Mouse (Mus musculus) hindlimb bud, embryonic 11.5 days (tissue): ENCODE data around the gene Rplp2.

Experiments used
- DNase-seq: peaks from one replicate; pipeline ENCODE4 v3.0.0-alpha.2; 2012; ENCODE audit warnings: low read depth, low spot score; ENCODE audit errors: extremely low spot score

Gene Rplp2

DNA sequence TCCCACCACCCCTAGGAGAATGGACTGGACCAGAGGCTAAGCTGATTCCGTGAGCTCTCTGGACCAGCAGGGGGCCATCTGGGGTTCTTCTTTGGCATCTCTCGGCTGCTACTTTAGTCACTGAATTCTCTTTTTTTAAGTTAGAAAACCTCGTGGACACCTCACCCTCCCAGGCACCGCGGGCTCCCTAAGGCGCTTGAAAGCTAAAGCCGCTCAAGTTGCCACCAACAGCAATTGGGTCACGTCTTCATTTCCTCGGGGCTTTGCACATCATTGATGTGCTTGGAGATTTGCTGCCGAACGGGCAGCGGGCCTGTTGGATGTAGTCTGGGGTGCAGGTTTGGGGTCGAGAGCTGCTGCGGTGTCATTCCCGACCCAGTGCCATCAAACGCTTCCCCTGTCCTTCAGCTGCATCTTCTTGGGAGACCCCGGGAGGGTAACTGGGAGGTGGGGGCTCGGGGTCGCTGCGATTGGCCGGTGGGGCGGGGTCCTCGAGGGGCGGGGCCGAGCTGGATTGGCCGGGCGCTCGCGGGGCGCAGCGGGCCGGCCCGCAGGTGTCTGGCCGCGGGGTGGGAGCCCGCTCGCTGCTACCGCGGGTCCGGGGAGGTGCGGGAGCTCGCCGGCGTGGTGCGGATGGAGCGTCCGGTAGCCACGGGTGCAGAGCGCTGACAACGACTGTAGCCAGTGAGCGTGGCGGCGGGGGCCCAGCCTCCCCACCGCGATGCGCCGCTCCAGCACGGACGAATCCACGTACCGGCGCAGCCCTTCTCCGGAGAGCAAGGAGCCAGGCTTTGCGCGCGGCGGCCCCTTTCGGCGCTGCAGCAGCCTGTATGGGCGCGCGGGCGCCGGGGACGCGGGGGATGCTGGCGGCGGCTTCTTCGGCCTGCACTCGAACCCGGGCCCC, 34.6 kb downstream of the Rplp2 start:
- DNase-seq: no peak

DNA sequence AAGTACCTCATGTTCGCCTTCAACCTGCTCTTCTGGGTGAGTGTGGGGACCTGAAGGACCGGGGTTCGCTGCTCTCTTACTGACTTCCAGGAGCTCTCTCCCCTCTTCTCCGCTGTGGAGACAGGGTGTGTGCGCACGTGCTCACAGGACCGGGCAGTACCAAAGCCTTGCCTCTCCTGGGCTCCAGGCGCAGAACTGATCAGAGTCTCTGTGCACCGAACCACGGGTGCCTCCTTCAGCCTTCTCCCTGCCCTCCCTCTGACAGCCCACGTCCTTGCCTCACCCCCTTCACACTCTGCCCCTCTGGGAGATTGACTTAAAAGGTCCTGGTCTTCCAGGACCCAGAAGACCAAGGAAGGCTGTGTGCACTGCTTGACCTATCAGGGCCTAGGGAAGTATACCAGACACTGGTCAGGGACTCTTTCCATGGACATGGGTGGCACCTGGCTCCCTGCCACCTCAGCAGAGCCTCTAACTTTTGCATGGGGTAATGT, 35.4 kb downstream of the Rplp2 start:
- DNase-seq: no peak

DNA sequence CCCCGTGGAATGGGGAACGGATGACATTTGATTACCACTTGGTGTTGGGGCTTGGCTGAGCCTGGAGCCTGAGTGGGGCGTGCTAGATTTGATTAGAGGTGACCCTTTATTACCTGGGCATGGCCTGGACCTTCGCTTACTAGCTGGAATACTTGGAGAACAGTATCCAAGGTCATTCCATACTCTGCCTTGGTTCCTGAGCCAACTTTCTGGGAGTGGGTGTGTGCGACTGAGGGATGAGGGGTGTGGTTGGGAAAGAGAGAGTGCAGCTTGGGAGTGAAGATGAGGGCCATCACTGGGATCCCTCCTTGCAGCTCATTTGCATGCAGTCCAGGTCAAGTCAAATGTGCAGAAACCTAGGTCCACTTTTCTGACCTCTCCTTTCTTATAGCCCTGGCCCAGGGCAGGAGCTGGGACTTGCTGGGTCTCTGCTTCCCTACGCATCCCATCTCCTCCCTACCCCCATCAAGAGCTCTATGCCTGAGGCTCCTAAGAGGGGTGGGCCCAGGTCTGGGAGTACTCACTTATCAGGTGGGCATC, 36.0 kb downstream of the Rplp2 start:
- DNase-seq: no peak

DNA sequence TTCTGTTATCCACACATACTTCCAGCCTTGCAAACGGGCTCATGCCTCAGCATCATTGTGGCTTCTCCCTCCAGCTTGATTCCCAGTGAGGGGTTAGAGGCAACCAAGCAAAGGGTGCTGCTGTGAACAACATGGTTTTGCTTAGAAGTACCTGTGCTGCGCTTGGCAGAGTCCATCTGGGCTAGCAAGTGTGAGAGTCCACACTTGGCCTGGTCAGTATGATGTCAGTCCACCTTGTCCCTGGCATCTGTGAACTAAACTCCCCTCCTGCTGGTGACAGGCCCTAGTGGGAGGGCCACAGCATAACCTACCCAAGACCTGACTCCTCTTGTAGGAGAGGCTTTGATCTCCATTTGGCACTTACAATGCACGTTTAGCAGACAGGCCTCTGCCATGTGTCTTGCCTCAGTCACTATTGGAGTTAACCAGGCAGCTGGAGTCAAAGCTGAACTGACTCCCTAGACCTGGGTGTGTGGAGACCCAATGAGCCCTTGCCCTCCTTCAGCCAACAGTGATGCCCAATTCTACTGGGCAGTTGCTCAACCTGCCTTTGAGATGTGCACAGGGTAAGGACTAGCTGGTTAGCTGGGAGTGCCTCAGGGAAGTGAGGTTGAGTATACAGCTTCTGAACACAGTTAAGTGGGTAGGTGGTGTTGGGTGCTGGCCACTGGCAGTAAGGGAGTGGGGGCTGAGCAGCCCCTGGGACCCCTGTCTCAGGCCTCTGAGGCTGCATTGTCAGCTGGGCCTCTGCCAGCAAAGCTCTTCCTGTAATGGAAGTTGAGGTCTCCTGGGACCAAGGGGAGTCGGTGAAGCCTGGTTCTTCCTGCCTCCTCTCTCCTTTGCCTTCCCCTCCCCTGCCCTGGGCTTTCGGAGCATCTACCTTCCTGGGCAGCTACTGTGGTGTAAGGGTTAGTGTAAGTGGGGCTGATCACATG, 37.3 kb downstream of the Rplp2 start:
- DNase-seq: no peak

DNA sequence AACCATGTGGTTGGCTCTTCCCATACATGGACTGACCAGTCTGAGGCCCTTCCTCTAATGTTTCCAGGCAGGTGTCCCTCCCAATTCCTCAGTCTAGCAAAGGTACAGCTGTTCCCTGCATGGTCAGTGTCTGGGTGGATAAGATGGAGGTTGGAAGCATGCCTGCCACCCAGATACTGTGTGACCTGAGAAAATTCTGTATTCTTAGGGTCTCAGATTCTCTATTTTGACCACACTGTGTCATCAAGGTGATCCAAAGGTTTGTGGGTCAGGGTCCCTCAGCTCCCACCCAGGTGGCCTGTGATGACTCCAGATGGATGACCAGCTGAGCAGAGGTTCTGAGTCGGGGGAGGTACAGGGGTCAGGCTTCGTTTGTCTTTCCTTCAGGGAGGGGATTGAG, 38.0 kb downstream of the Rplp2 start:
- no peak for DNase-seq

DNA sequence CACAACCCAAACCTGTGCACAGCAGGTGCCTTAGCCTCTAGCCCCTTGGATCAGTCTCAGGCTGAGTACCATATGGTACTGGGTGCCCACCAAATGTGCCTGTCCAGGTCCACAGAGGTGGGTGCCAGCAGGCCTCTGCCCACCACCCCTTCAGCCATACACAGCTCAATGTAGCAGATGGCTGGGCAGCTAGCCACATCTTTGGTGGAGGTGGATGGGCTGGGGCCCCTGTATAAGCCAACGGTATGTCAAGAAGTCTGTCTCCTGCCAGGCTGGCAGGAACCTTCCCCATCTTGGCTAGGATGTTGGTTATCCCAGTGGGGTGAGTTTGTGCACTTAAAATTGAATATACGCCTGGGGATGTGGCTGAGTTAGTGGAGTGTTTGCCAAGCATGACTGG, 38.4 kb downstream of the Rplp2 start:
- no peak for DNase-seq

DNA sequence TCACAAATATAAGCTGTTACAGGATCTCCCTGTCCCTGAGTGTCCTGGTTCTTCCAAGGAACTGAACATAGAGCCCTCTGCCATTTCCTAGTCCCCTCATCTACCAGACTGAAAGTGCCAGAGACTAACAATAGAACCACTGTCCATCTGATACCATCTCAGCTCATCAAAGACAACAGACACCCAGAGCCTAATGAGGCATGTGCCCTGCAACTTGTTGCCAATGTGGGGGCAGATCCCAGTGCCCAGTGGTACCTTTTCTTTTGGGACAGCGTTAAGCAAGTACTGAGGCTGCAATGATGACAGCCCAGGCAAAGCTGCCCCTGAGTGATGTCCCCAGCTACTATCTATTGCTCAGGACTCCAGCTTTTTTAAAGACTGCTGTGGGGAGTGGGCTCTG, 39.1 kb downstream of the Rplp2 start:
- DNase-seq: no peak

DNA sequence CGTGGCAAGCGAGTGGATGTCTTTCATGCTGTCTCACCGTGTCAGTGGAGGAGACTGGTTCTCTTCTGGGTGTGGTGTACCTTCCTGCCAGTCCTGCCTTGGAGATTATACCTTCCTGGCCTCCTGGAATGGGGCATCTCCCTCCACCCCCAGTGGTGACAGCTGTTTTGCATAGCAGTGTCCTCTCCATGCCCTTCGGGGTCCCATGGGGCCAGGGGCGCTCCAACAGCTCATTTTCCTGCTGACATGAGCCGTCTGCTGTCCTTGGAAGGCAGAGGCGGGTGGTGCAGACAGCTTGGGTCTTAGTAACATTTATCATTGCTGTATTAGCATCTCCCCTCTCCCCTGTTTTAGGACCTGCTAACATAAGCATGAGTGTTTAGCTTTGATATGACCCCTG, 40.0 kb downstream of the Rplp2 start:
- no peak for DNase-seq

DNA sequence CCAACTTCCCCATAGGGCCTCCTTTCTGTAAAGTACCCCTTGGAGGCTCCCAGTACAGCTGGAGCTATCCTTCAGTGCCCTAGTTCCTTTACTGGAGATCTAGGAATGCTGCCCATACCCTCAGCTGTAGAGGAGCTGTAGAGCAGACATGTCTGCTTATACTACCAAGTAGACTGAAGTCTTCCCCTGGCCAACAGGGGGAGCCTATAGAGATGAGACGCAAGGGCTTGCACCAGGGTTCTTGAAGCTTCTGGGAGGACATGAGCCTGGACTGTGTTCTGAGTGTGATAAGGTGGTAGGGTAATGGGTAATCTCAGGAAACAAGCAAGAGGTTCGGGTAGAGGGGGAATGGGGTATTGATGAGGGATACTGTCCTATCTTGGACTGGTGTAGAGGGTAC, 44.0 kb downstream of the Rplp2 start:
- no peak for DNase-seq

DNA sequence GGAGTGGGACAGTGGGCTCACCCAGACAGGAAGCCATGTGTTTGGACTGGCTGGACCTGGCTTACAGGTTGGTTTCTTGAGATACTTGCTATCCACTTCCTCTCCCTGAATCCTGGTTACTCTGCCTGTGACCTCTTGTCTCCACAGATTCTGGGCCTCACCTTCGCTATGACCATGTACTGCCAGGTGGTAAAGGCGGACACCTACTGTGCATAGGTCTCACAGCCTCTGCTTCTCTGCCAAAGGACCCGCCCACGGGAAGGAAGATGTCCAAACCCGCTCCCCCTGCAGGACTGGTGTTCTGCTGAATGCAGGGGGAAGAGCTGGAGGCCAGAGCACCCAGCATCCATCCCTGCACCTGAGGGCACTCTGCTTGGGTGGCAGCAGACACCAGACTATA, 45.6 kb downstream of the Rplp2 start:
- DNase-seq: no peak

DNA sequence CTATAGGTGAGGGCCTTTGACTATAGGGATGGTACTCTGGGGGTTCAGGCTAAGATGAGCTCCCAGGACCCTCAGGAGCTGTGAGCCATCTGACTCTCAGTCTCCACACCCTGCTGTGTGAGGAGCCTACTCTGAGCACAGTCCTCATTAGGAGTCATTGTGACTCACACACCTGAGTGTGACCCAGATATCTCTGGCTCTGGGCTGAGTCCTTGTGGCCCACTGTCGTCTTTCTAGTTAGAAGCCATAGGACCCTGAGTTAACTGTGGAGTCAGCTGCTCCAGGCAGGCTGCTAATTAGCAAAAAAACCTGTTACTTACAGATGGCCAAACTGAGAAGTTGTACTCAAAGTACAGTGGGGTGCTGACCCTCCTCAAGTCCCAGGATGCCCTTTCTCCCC, 46.6 kb downstream of the Rplp2 start:
- no peak for DNase-seq

DNA sequence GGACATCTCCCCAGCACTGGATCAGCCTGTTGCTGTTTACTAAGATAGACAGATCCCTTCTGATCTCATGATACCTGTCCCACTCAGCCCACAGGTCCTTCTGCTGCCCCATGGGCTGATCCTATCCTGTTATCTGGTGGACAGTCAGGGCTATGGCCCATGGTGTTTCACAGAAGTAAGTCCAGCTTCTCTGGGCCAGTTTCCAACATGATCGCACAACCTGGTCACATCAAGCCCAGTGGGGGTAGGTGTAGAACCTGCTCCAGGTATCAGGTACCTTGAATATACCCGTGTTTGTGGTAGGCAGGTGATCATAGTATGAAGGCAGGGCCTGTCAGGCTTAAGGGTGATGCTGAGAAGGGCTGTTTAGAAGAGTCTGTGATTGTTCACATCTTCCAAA, 48.2 kb downstream of the Rplp2 start:
- no peak for DNase-seq

DNA sequence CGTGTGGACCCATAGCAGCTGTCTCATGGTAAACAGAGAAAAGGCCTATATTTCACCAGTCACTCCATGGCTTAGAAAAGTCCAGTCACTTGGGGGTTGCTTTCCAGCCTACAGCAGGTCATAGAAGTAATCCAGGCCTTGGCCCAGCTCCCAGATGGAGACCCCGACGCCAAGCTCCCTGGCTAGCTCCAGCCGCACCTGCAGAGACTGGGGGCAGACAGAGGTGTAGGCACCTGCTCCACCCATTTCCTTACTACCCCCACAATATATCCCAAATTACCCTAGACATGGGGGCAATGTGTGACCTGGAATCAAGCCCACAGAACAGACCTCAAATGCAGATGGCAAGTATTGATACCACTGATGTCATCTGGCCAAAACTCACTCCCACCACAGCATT, 48.8 kb downstream of the Rplp2 start:
- DNase-seq: no peak

DNA sequence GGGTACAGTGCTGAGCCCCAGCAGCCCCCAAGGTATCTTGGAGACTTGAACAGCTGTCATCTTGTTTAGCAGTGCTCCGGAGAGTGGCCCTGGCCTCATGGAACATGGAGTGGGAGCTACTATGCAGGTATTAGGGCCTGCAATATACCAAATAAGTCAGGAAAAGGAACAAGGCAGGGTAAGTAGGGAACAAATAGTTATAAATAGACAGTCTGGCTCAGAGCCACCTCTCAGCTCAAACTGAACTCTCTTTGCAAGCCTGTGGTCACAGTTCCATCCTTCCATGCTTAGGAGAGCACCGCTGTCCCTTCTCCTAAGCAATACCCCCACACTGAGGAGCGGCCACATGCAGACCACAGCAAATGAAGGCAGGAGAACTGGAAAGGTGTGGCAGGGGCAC, 50.4 kb downstream of the Rplp2 start:
- no peak for DNase-seq
